In genomic region chr1:155229464-155230411, GRCm38 (mm10) we compare ENCODE assay signal across 8 mouse cellular contexts. TPM values are rescaled to one million over a fixed set of nuclear protein-coding genes. Genes with fewer than 3 reads are reported as not detected.
DNase-seq lines count a peak whose midpoint lies in the region; ATAC-seq and TF ChIP-seq lines count a peak whose summit lies in the region.

No protein-coding gene starts in this region.

- peak; percentile 36; the same call in 1 of the 2 replicates for TF ChIP-seq EP300 in CH12.LX (IDR thresholded peaks at IDR 0.05; ENCODE audit: low read length)

- peaks cover 8 to 67% of the 10 kb centered on the region in 2 experiments for H3K4me1 ChIP-seq in CH12.LX (ENCODE audit: control insufficient read depth in 1 of 2, insufficient read depth in 2 of 2)
- H3K4me1 ChIP-seq in forebrain, embryonic 13.5 days = peaks cover 57% of the 10 kb centered on the region
- peaks cover 89% of the 10 kb centered on the region for H3K4me1 ChIP-seq in hindbrain, embryonic 10.5 days (replicated peaks)
- peaks cover 52% of the 10 kb centered on the region for H3K4me1 ChIP-seq in midbrain, embryonic 15.5 days

- H3K27ac ChIP-seq in CH12.LX (ENCODE audit: insufficient read depth, low read depth) = no peak overlapping the region
- peak overlapping the region; percentile 48 for H3K27ac ChIP-seq in forebrain, embryonic 13.5 days
- peak overlapping the region; percentile 85 for H3K27ac ChIP-seq in hindbrain, embryonic 10.5 days
- H3K27ac ChIP-seq in midbrain, embryonic 15.5 days = peak overlapping the region; percentile 71

- no peak for TF ChIP-seq CTCF in CH12.LX (conservative IDR thresholded peaks at IDR 0.05 in 1 of 2, IDR thresholded peaks at IDR 0.05 in 1 of 2; ENCODE audit: low read depth in 2 of 2, low read length in 2 of 2)

- no peaks in the 10 kb centered on the region for H3K9me3 ChIP-seq in CH12.LX (replicated peaks; ENCODE audit: low read length)
- no peaks in the 10 kb centered on the region for H3K9me3 ChIP-seq in forebrain, embryonic 13.5 days (replicated peaks)
- no peaks in the 10 kb centered on the region for H3K9me3 ChIP-seq in hindbrain, embryonic 10.5 days
- H3K9me3 ChIP-seq in midbrain, embryonic 15.5 days = no peaks in the 10 kb centered on the region

- no peak overlapping the region for H3K4me3 ChIP-seq in CH12.LX (replicated peaks in 1 of 3; ENCODE audit: low read depth in 2 of 3, low read length in 2 of 3, poor library complexity in 1 of 3)
- no peak overlapping the region for H3K4me3 ChIP-seq in forebrain, embryonic 13.5 days
- H3K4me3 ChIP-seq in hindbrain, embryonic 10.5 days = peak overlapping the region; percentile 1; the same call in 1 of the 2 replicates
- H3K4me3 ChIP-seq in midbrain, embryonic 15.5 days = no peak overlapping the region

- dilution Hi-C loops in CH12.LX (cut with MboI; ENCODE audit: extremely low pct_ligation_motif_present, extremely low pct_unique_long_range_greater_than_20kb, low sequenced_read_pairs) = no loop called here

- no peak; the same call in none of the 2 replicates for TF ChIP-seq RAD21 in CH12.LX (IDR thresholded peaks at IDR 0.05; ENCODE audit: low read depth, low read length)

- no peak overlapping the region for H3K4me2 ChIP-seq in CH12.LX (ENCODE audit: insufficient read depth, low read depth, poor library complexity, severe bottlenecking)
- no peak overlapping the region for H3K4me2 ChIP-seq in forebrain, embryonic 13.5 days
- no peak overlapping the region for H3K4me2 ChIP-seq in midbrain, embryonic 15.5 days

- 27% methylated on average over 14 of the region's 14 CpGs for WGBS in forebrain, embryonic 13.5 days
- 22% methylated on average over 14 of the region's 14 CpGs for WGBS in hindbrain, embryonic 10.5 days
- 12% methylated on average over 14 of the region's 14 CpGs for WGBS in midbrain, embryonic 15.5 days

- peaks cover 0 to 28% of the 10 kb centered on the region in 2 experiments for H3K36me3 ChIP-seq in CH12.LX (replicated peaks in 1 of 2; ENCODE audit: control insufficient read depth in 1 of 2, insufficient read depth in 1 of 2, low read length in 1 of 2)
- H3K36me3 ChIP-seq in forebrain, embryonic 13.5 days (ENCODE audit: poor library complexity, severe bottlenecking) = no peaks in the 10 kb centered on the region
- peaks cover 18% of the 10 kb centered on the region for H3K36me3 ChIP-seq in hindbrain, embryonic 10.5 days
- H3K36me3 ChIP-seq in midbrain, embryonic 15.5 days (replicated peaks) = no peaks in the 10 kb centered on the region

- ATAC-seq in forebrain, embryonic 13.5 days = peak; percentile 31; the same call in 1 of the 2 replicates
- peak; percentile 38; the same call in 1 of the 2 replicates for ATAC-seq in midbrain, embryonic 15.5 days (replicated peaks)
- no peak for ATAC-seq in megakaryocyte, adult 5-6 weeks (ENCODE audit: poor library complexity, severe bottlenecking)

- no peaks in the 10 kb centered on the region for H3K79me2 ChIP-seq in CH12.LX (replicated peaks; ENCODE audit: control insufficient read depth, extremely low read depth, insufficient read depth, poor library complexity, severe bottlenecking)

- H3K27me3 ChIP-seq in CH12.LX (replicated peaks) = no peaks in the 10 kb centered on the region
- H3K27me3 ChIP-seq in forebrain, embryonic 13.5 days = no peaks in the 10 kb centered on the region
- H3K27me3 ChIP-seq in hindbrain, embryonic 10.5 days (ENCODE audit: insufficient read depth, poor library complexity, severe bottlenecking) = peaks cover 3% of the 10 kb centered on the region; the same call in 1 of the 2 replicates
- no peaks in the 10 kb centered on the region for H3K27me3 ChIP-seq in midbrain, embryonic 15.5 days (replicated peaks)

- H3K9ac ChIP-seq in CH12.LX (ENCODE audit: insufficient read depth, low read depth) = no peak overlapping the region
- no peak overlapping the region; the same call in 1 of the 2 replicates for H3K9ac ChIP-seq in forebrain, embryonic 13.5 days
- H3K9ac ChIP-seq in midbrain, embryonic 15.5 days = no peak overlapping the region; the same call in 1 of the 2 replicates

- no peak for TF ChIP-seq POLR2A in CH12.LX (IDR thresholded peaks at IDR 0.05; ENCODE audit: low read depth, low read length)

- DNase-seq in cerebellum, adult 11-12 months = peak; percentile 65
- no peak for DNase-seq in cerebellum, postnatal 36 days
- peak; percentile 54 for DNase-seq in CH12.LX (ENCODE audit: extremely low read depth)
- DNase-seq in hindbrain, embryonic 10.5 days (ENCODE audit: low spot score) = peak; percentile 79
- no peak for DNase-seq in ovary, postnatal 36 days (ENCODE audit: low spot score)

- in situ Hi-C loops in CH12.LX (cut with MboI; ENCODE audit: low pct_ligation_motif_present, low pct_unique_long_range_greater_than_20kb, low sequenced_read_pairs) = loop anchor here (5.0 to 10.0 kb wide), 2 partner anchors 58 to 445 kb away; no protein-coding TSS in a partner anchor

TF ChIP-seq in CH12.LX, 34 proteins besides CTCF, POLR2A, EP300 and RAD21:
- TF ChIP-seq POLR2AphosphoS2 (IDR thresholded peaks at IDR 0.05; ENCODE audit: low read depth, low read length) = no peak
- TF ChIP-seq TCF12 (IDR thresholded peaks at IDR 0.05; ENCODE audit: low read depth, low read length) = peak; percentile 67; the same call in 1 of the 2 replicates
- TF ChIP-seq ZNF384 (IDR thresholded peaks at IDR 0.05; ENCODE audit: low read depth, low read length) = no peak
- TF ChIP-seq NRF1 (IDR thresholded peaks at IDR 0.05; ENCODE audit: low read depth, low read length) = peak; percentile 44; the same call in 1 of the 2 replicates
- TF ChIP-seq KAT2A (IDR thresholded peaks at IDR 0.05; ENCODE audit: insufficient replicate concordance, low read length) = no peak
TF ChIP-seq in CH12.LX: peak in this region for 2.

RNA-seq across cellular contexts. Expression of gene BC034090, which starts 14.5 kb away (rescaled TPM):
- total RNA-seq in CH12.LX (2012; rRNA removed) (1.5 and 1.6 TPM in 2 replicates), CH12.LX (2014; rRNA removed) (3.0 and 3.3 TPM in 2 replicates)
- polyA plus RNA-seq in CH12.LX (2012; ENCODE audit: insufficient read length, low read depth) = 3.8 and 4.6 TPM in 2 replicates
- 2.5 and 3.4 TPM in 2 replicates for polyA plus RNA-seq in forebrain, embryonic 13.5 days (2015; fragmentation: Nextera tagmentation; extraction: Ambion mirVana)
- 5.3 and 6.2 TPM in 2 replicates for polyA plus RNA-seq in hindbrain, embryonic 10.5 days (2016; fragmentation: Nextera tagmentation; extraction: Ambion mirVana)
- polyA plus RNA-seq in midbrain, embryonic 15.5 days (2015; fragmentation: Nextera tagmentation; extraction: Ambion mirVana) = 4.0 and 4.3 TPM in 2 replicates
- not detected in 2 replicates for total RNA-seq in megakaryocyte, adult 5-6 weeks (2015)
- total RNA-seq in megakaryocyte, adult 5-6 weeks (2017) = 0.45 TPM in 1 of 2 replicates, not detected in the other

Comparison
In these comparisons a context has a peak if more than half of its experiments do, and no peak if none do; other contexts are left out.
1. DNase-seq: peak in cerebellum, adult 11-12 months (single experiment), CH12.LX (single experiment) and hindbrain, embryonic 10.5 days (single experiment); none in cerebellum, postnatal 36 days (0 of 2) and ovary, postnatal 36 days (single experiment).